Mouse (Mus musculus) embryo, embryonic 9.5 days (tissue): ENCODE measurements around the gene Dkkl1.

Experiments used
- DNase-seq: peaks from one replicate; pipeline ENCODE4 v3.0.0-alpha.2; 2017; ENCODE audit errors: extremely low spot score

Dkkl1 gene

DNA sequence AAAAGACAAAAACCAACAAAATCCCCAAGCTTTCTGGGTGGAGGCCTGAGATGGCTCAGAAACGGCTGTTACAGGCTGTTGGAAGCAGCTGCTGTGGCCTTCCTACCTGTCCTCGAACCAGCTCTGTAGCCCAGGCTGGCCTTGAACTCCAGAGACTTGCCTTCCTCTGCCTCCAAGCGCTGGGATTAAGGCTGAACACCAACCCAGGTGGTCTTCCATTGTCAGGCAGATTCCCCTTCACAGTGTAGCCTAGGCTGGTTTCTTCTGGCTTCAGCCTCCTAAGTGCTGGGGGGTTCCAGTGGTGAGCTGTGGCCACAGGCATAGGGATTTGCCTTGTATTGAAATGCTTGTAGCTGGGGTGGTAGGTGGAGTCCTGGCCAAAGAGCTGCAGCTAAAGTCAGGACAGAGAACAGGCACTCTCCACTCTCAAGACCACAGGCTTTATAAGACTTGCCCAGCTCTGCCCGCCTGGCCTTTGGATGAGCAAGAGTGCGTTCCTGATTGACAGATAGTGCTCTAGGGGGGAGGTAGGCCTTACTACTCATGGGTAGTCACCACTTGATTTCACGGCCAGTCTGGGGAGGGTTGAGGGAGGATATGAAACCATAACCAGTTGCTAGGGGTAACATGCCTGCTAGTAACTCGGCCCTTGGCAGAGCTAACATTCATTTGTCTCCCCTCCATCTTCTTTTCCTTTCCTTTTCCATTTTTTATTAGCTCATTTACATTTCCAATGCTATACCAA lies 17.7 kb upstream of the Dkkl1 start:
- DNase-seq, result no peak

GRCm38 (mm10) chr7:45229046-45229445 lies 17.1 kb upstream of the Dkkl1 start:
- DNase-seq, result no peak

DNA sequence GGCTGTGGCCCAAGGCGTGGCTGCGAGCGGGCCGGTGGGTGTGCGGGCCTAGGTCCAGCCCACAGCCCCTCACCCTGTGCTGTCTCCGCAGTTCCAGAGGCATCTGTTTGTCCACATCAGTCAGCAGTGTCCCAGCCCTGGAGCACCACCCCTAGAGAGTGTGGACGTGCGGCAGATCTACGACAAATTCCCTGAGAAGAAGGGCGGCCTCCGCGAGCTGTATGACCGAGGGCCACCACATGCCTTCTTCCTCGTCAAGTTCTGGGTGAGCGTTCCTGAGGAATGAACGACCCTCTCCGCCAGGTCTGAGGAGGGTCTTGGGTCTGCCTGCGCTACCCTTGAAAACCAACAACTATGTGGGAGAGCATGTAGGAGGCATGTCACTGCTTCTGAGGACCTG lies 16.6 kb upstream of the Dkkl1 start:
- no peak for DNase-seq

- no peak for DNase-seq
Observed at GRCm38 (mm10) chr7:45226421-45226820, 14.5 kb upstream of the Dkkl1 start.

GRCm38 (mm10) chr7:45224826-45225225 lies 12.9 kb upstream of the Dkkl1 start:
- DNase-seq, result no peak

DNA sequence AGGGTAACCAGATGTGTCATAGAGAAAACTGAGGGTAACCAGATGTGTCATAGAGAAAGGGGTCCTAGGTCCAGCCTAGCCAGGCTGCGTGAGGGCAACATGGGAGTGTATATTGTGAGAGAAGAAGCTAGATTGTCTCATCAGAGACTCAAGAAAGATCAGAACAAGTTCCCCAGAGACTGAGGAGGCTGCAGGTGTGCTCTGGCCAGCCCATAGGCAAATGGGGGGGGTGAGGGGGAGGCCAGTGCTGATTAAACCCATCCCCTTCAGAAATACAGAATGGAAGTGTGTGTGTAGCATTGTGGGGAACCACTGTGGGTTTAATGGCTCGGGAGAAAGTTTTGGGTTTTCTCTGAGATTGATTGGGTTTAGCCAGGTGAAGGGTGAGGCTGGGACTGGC lies 9.7 kb upstream of the Dkkl1 start:
- DNase-seq, result no peak

DNA sequence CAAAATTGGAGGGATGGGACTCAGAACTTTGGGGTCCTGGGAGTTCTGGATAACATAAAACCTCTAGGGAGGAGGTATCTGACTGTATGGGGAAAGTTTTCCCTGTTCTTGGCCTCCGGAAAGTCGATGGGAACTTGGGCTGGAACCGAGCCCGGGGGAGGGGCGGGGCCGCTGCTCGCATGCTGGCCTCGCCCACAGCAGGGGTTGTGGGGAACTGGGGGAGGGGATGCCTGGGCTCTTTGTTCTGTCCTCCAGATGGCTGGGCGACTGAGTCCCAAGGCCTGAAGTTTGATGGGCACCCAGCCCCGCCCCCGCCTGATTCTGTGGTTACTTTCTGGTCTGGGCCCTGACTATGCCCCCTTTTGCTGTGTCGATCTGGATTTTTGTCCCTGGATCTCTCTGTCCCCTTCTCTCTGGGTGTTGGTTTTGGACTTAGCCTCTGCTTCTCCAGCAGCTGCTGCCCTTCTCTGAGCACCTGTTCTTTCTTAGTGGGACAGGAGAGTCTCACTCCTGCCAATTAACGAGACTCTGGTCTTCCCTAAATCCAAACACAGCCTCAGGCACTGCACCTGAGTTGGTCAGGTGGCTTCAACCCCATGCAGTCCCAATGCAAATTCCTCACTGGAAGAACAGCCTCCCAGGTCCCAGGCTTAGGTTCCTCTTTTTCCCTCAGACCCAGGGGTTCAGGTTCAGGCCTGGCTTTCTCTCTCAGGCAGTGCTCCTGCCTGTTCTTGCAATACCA lies 4.7 kb upstream of the Dkkl1 start:
- peak; percentile 94 for DNase-seq

GRCm38 (mm10) chr7:45215673-45216441 lies 3.9 kb upstream of the Dkkl1 start, which contains the start of gene Tead2:
TSS of gene Tead2 (plus strand) at chr7:45215753.
- peak; percentile 89 for DNase-seq

- DNase-seq, result no peak
Observed at GRCm38 (mm10) chr7:45213708-45214107, 1.8 kb upstream of the Dkkl1 start.

DNA sequence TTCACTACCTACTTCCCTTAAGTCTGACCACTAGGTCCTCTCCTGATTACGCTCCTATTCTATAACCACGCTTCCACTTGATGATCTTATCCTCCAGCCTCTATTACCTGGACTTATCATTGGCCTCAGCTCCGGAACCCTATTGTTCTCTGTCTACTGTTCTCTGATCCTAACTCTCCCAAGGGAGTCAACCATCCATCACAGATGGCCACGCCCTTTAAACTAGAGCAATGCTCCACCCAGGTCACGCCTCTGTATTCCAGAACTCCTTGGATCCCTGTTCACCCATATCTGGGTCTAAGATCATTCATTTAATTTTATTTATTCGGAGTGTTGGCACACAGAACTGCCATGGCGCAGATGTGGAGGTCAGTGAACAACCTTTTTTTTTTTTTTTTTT lies 409 bp upstream of the Dkkl1 start:
- DNase-seq, result no peak

DNA sequence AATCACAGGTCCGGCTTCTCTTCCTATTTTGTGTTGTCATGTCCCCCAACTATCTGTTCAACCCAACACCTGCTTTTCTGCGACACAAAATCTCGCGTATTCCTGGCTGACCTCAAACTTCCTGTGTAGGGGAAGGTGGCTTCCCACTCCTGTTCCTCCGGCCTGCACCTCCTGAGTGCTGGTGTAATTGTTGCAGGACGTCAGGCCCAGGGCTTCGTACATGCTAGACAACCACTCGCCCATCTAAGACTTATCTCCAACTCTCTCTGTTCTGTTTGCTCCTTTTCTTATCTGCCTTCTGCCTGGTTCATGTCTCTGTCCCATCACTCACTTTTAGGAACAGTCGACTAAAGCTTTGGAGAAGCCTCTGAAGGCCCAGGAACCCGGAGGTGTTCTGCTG lies 877 bp downstream of the Dkkl1 start:
- DNase-seq, result no peak

- no peak for DNase-seq
Observed at GRCm38 (mm10) chr7:45208260-45208659, 3.7 kb downstream of the Dkkl1 start.

DNA sequence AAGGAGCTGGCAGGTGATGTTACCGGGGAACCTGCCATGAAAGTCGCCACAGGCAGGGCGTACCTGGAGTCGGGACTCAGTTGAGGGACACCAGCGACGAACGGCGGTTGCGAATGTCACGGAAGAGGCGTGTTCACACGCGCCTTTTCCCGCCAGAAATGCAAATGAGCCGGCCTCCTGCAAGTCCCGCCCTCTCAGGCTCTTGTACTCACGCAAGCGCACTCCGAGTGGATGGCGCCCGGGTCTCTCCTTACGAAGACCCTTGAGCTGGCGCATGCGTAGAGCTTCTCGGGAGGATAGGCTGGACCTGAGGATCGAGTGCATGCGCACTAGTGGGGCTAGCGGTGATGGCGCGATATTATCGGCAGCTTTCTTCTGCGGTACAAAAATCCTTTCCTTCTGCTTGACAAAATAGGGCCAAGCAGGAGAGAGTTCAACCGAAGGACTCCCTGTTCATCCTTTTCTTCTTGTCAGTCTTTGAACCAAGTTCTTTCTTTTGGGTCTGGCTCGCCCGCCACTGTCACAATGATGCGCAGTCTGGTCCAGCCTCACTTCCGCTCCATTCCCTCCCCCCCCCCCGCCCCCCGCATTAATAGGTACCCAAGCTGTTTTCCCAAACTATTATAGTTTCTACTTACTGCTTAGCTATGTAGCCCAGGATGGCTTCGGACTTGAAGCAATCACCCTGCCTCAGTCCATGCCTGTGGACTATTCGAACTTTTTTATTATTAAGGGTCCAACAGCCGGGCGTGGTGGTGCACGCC lies 7.4 kb downstream of the Dkkl1 start, which contains the start of gene Ccdc155:
Gene Ccdc155 (minus strand): TSS at position 513 of the 764 bp plus-strand sequence.
- peak; percentile 94 for DNase-seq

DNA sequence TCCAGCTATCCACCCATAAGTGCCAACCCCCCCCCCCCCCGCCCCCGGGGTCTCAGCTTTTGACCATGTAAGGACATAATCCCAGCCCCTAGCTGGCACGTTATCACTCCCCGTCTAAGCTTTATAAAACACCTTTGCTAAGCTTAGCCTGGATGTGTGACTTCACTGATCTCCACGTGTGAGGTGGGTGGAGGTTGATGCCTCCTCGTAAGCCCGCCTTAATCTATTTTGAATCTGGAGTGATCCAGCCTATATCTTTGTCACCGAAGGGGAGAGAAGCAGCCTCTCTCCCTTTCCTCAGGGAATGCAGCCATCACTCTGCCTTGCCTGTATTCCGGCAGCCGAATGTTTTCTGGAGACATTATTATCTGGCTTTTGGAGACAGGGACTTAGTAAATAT lies 9.3 kb downstream of the Dkkl1 start:
- no peak for DNase-seq

GRCm38 (mm10) chr7:45198961-45199360 lies 13.0 kb downstream of the Dkkl1 start:
- no peak for DNase-seq

- peak; percentile 73 for DNase-seq
Observed at GRCm38 (mm10) chr7:45198435-45198834, 13.5 kb downstream of the Dkkl1 start.

GRCm38 (mm10) chr7:45196994-45197393 lies 15.0 kb downstream of the Dkkl1 start:
- DNase-seq, result no peak

DNA sequence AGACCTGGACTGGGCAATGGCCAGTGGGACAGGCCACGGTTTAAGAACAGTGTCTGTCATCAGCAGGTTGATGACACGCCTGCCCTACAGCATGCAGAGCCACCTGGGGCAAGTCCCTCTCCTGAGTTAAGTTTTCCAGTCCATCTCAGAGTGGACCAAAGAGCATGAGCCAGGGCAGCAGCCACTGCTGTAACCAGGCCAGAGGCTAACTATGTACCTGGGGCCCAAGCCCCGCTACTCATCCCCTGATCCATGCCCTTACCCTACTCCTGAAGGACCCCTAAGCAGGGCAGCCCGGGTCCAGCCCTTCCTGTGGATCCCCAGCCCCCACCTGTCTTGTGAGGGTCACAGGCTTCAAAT lies 15.8 kb downstream of the Dkkl1 start:
- DNase-seq, result no peak

GRCm38 (mm10) chr7:45195341-45196175 lies 16.4 kb downstream of the Dkkl1 start:
- DNase-seq, result no peak

DNA sequence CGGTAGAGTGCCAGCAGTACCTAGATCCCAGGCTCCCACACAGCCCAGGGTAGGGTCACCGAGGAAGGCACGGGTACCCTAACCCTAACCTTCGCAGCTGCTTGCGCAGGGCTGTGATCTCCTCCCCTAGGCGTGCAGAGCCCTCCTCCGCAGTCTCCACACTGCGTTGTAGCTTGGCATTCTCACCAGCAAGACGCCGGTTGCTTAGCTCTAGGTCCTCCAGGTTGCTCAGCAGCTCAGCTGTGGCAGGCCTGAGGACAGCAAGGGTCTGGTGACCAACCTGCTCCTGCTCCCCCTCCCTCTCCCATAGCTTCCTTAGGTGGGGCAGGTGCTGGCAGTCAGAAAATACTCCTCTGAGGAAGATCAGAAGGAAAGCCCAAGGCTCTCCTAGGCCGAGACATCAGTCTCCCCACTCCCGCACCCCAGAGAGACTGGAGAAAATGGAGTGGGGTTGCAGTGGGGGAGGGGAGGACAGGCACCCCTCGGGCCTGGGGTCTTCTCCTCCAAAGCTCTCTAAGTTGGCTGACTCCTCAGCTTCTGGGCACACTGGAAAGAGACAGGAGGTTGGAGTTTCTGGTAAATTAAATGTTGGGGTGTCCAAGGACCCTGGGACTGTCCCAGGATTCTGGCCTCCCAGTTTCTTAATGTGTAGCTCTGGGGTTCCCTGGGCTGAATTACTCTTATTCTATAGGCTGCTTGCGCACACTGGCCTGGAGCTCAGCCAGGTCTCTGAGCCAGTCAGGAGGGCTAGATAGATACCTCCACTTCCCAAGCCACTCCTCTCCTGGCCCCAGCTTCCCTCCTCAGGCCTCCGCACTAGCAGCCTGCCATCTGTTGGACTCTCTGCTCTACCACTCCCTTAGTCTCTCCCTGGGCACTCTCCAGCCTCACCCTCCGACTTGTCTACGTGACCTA lies 17.8 kb downstream of the Dkkl1 start:
- no peak for DNase-seq
